Mouse (Mus musculus): ENCODE measurements around the gene Acer2. TPM values are rescaled to one million over a fixed set of nuclear protein-coding genes. Genes with fewer than 3 reads are reported as not detected.

The Acer2 gene
- polyA plus RNA-seq, 1 experiment, result 0.02 TPM

DNA sequence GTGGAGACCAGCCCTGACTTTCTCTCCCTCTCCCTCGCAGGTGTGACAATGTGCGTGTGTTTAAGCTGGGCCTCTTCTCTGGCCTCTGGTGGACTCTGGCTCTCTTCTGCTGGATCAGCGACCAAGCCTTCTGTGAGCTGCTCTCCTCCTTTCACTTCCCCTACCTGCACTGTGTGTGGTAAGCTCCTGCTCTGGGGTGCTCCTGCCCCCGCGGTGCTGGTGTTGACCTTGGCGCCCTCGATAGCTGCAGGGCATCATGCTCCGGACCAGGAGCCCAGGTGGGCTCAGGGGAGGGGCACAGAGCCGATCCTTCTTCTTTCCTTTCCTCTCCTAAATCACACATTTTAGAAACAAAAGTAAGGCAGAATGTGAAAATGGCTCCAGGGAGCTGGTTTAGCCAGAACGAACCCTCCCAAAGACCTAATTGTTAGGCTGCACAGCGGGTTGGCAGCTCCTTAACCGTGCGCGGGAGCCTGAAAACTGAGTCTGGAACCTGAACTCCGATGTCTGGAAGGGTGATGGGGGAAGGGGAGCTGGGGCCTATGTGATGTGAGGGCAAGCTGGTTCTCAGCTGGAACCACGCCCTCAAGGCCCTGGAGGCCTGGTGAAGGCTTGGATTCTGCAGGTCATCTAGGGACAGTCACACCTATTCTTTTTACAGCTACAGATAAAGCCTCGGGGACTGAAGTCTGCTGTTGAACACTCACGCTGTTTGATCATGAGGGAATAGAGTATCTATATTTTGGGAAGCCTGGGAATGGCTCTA, 37.6 kb downstream of the Acer2 start:
- Histone ChIP-seq H3K27me3 (ENCODE audit: control insufficient read depth) (no peaks in the 10 kb centered on the region), H3K9me3 (ENCODE audit: control insufficient read depth, low read length) (no peaks in the 10 kb centered on the region), H3K4me3 (replicated peaks) (no peak overlapping the region), H3K4me1 (ENCODE audit: control insufficient read depth) (no peaks in the 10 kb centered on the region; the same call in 1 of the 2 replicates), H3K36me3 (ENCODE audit: control insufficient read depth) (no peaks in the 10 kb centered on the region)
- TF ChIP-seq TAL1 (IDR thresholded peaks at IDR 0.05; ENCODE audit: low read length) (no peak), GATA1 (IDR thresholded peaks at IDR 0.05; ENCODE audit: low read length) (no peak)

DNA sequence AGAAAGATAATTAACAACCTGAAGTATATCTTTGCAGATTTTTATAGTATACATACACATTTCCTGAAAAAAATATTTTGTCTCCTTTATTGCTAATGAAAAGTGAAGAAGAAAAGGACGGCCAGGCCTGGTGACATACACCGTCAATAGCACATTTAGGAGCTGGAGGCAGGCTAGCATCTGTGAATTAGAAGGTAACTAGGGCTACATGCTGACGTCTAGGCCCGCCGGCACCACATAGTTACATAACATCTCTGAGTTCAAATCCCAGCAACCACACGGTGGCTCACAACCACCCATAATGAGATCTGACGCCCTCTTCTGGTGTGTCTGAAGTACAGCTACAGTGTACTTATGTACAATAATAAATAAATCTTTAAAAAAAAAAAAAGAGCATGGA, 38.6 kb downstream of the Acer2 start:
- H3K27me3 ChIP-seq (ENCODE audit: control insufficient read depth), result no peaks in the 10 kb centered on the region
- H3K4me3 ChIP-seq (replicated peaks), result no peak overlapping the region
- H3K36me3 ChIP-seq (ENCODE audit: control insufficient read depth), result no peaks in the 10 kb centered on the region
- no peak for TF ChIP-seq GATA1 (IDR thresholded peaks at IDR 0.05; ENCODE audit: low read length)
- TF ChIP-seq TAL1 (IDR thresholded peaks at IDR 0.05; ENCODE audit: low read length), result no peak
- no peaks in the 10 kb centered on the region; the same call in 1 of the 2 replicates for H3K4me1 ChIP-seq (ENCODE audit: control insufficient read depth)
- H3K9me3 ChIP-seq (ENCODE audit: control insufficient read depth, low read length), result no peaks in the 10 kb centered on the region

- Histone ChIP-seq H3K27me3 (ENCODE audit: control insufficient read depth) (no peaks in the 10 kb centered on the region), H3K36me3 (ENCODE audit: control insufficient read depth) (no peaks in the 10 kb centered on the region), H3K4me3 (replicated peaks) (no peak overlapping the region), H3K9me3 (ENCODE audit: control insufficient read depth, low read length) (no peaks in the 10 kb centered on the region), H3K4me1 (ENCODE audit: control insufficient read depth) (no peaks in the 10 kb centered on the region; the same call in 1 of the 2 replicates)
- no peak for TF ChIP-seq TAL1 (IDR thresholded peaks at IDR 0.05; ENCODE audit: low read length)
- no peak for TF ChIP-seq GATA1 (IDR thresholded peaks at IDR 0.05; ENCODE audit: low read length)
Measured at GRCm38 (mm10) chr4:86916062-86916461, 41.9 kb downstream of the Acer2 start.

GRCm38 (mm10) chr4:86923476-86924055, 49.4 kb downstream of the Acer2 start:
- Histone ChIP-seq H3K36me3 (ENCODE audit: control insufficient read depth) (no peaks in the 10 kb centered on the region), H3K4me3 (replicated peaks) (no peak overlapping the region), H3K4me1 (ENCODE audit: control insufficient read depth) (no peaks in the 10 kb centered on the region), H3K27me3 (ENCODE audit: control insufficient read depth) (no peaks in the 10 kb centered on the region), H3K9me3 (ENCODE audit: control insufficient read depth, low read length) (no peaks in the 10 kb centered on the region)
- TF ChIP-seq GATA1 (IDR thresholded peaks at IDR 0.05; ENCODE audit: low read length) (no peak), TAL1 (IDR thresholded peaks at IDR 0.05; ENCODE audit: low read length) (no peak)

DNA sequence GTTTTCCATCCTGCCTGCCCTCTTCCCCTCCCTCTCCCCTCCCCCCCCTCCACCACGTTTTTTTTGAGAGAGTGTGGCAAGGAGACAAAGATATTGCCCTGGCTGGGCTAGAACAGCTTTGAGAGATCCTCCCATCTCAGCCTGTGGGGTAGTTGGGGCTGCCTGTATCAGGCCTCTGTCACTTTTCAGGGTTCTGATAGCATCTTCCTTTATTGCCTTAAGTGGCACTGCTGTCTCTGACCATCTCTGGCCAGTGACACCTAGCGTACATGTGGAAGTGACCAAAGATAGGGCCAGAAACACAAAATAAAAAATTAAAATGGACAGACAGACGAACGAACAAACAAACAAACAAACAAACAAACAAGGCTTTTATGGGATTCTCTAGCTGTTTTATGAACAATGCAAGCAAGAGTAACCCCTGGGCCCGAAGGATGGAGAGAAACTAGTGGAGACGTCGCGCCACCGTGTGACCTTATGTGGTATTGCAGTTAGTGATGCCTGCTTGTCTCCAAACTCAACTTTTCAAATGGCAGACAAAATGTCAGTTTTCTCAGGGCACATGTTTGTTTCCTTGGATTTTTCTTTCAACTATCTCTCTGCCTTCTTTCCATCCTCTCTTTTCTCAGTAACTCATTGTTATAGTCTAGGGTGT, 50.7 kb downstream of the Acer2 start:
- TF ChIP-seq GATA1 (IDR thresholded peaks at IDR 0.05; ENCODE audit: low read length) (no peak), TAL1 (IDR thresholded peaks at IDR 0.05; ENCODE audit: low read length) (no peak)
- Histone ChIP-seq H3K27me3 (ENCODE audit: control insufficient read depth) (no peaks in the 10 kb centered on the region), H3K9me3 (ENCODE audit: control insufficient read depth, low read length) (no peaks in the 10 kb centered on the region), H3K4me3 (replicated peaks) (no peak overlapping the region), H3K36me3 (ENCODE audit: control insufficient read depth) (no peaks in the 10 kb centered on the region), H3K4me1 (ENCODE audit: control insufficient read depth) (no peaks in the 10 kb centered on the region)

DNA sequence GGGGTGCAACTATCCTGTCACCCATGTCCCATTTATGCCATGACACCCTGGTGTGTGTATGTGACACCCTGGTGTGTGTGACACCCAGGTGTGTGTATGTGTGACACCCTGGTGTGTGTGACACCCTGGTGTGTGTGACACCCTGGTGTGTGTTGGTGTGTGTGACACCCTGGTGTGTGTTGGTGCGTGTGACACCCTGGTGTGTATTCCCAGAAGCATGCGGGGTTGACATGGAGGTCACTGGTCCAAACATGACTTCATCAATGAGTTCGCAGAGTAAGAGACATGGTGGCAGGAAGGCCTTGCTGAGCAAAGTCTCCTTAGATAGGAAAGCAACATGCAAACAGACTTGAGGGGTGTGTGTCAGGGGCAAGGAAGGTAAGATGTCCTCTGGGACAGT, 52.8 kb downstream of the Acer2 start:
- H3K9me3 ChIP-seq (ENCODE audit: control insufficient read depth, low read length), result no peaks in the 10 kb centered on the region
- TF ChIP-seq GATA1 (IDR thresholded peaks at IDR 0.05; ENCODE audit: low read length) (no peak), TAL1 (IDR thresholded peaks at IDR 0.05; ENCODE audit: low read length) (no peak)
- no peak overlapping the region for H3K4me3 ChIP-seq (replicated peaks)
- H3K4me1 ChIP-seq (ENCODE audit: control insufficient read depth), result no peaks in the 10 kb centered on the region
- H3K27me3 ChIP-seq (ENCODE audit: control insufficient read depth), result no peaks in the 10 kb centered on the region
- no peaks in the 10 kb centered on the region for H3K36me3 ChIP-seq (ENCODE audit: control insufficient read depth)

DNA sequence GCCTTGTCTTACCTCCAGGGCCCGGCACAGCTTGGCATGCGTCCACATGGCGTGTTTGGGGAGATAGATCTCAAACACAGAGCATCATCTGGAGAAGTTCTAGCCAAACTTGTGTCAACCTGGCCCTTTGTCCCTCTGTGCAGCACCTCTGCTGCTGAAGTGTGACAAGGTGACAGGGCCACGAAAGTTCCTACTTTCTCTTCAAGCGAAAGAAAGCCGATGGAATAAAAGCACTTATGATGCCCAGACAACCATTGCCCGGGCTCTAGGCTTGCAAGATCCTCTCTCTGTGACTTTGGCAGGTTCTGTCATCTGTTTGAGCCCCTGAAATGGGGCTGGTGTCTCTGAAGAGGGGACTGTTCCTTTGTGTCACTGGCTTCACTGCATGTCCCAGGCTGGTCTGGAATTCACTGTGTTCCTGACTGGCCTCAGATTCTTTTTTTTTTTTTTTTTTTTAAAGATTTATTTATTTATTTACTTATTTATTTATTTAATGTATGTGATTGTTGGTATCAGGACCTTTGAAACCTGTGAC, 56.0 kb downstream of the Acer2 start:
- H3K4me1 ChIP-seq (ENCODE audit: control insufficient read depth), result no peaks in the 10 kb centered on the region
- H3K36me3 ChIP-seq (ENCODE audit: control insufficient read depth), result no peaks in the 10 kb centered on the region
- H3K9me3 ChIP-seq (ENCODE audit: control insufficient read depth, low read length), result no peaks in the 10 kb centered on the region
- H3K27me3 ChIP-seq (ENCODE audit: control insufficient read depth), result no peaks in the 10 kb centered on the region
- no peak overlapping the region for H3K4me3 ChIP-seq (replicated peaks)
- TF ChIP-seq TAL1 (IDR thresholded peaks at IDR 0.05; ENCODE audit: low read length), result no peak
- TF ChIP-seq GATA1 (IDR thresholded peaks at IDR 0.05; ENCODE audit: low read length), result no peak

- Histone ChIP-seq H3K4me3 (replicated peaks) (peak overlapping the region; percentile 42), H3K36me3 (ENCODE audit: control insufficient read depth) (no peaks in the 10 kb centered on the region), H3K27me3 (ENCODE audit: control insufficient read depth) (no peaks in the 10 kb centered on the region), H3K9me3 (ENCODE audit: control insufficient read depth, low read length) (no peaks in the 10 kb centered on the region), H3K4me1 (ENCODE audit: control insufficient read depth) (no peaks in the 10 kb centered on the region)
- TF ChIP-seq TAL1 (IDR thresholded peaks at IDR 0.05; ENCODE audit: low read length) (no peak), GATA1 (IDR thresholded peaks at IDR 0.05; ENCODE audit: low read length) (no peak)
Measured at GRCm38 (mm10) chr4:86930636-86931456, 56.6 kb downstream of the Acer2 start.
